Mouse (Mus musculus): ENCODE results near the gene Bcl9l.
A peak's percentile ranks its signal among the peaks of the same experiment; 100 is the strongest.

Gene Bcl9l

DNA sequence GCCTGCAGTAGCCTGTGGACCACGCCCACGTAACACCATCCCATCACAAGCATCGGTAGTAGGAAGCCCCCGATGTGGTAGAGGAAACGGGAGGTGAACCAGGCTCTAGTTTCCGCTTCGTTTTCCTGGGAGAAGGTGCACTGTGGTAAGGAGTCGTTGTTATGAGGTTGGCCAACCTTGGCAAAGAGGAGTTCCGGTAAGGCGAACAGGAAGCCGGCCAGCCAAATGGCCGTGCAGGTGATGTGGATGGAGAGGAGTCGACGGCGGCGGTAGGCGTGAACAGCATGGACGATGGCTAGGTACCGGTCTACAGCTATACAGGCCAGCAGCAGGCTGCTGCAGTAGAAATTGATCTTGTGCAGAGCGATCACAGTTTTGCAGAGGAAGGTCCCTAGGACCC lies 31.0 kb downstream of the Bcl9l start:
- no peak for DNase-seq

DNA sequence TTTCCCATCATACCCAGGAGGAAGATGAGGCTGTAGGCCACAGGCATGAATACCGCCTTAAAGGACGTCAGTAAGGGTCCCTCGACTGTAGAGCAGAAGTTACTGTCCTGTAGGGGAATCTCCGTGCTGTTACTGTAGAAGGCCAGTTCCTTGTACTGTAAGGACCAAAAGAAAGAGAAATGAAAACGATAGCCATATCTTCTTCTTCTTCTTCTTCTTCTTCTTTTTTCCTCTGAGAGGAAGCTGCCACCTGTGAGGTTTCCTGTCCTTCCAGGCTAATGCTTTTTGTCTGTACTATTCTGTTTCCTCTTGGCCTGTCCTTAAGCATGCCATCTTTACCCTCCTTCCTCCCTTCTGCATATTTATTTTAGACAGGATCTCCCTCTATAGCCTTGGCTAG lies 31.5 kb downstream of the Bcl9l start:
- DNase-seq = no peak

DNA sequence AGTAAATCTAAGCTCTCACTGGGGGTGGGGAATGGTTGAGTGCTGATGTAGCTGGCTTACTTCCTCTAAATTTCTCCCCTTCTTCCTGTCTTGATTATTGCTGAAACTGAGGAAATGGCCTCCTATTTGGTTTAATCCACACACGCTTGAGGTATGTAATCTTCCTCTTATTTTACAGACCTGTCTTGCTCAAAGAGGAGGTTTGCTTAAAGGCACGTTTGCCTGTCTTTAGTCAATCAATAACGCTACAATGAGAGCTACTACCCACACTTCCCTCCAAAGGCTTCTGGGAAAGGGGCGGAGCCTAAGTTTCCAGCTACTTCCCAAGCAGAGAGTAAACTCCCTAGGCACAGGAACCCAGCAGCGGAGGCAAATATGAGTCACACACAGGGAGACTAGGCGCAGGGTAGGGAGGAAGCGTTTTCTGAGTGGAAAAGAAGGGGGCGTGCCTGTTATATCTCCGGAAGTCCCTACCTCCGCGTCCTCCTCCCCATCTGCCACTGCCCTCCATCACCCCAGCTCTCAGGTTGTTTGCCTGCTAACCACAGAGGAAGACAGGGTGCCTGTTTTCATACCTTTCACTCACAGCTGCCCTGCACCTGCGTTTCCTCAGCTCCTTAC lies 32.6 kb downstream of the Bcl9l start:
- DNase-seq = peak; percentile 78

DNA sequence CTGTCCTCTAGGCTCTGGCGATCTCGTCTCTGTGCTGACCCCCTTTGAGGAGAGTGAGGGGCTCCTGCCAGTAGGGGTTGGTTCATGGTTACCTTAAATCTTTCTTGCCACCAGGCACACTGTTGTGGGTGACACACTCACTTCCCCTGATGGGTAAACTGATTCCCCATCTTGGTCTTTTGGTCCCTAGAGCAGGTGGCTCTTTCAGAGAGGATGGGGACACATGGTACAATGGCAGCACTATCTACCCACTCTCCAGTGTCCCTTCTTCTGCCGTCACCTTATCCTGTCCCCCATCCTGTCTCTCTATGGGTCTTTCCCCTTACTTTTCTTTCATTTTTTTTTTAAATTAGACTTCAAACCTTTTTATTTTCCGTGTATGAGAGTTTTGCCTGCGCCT lies 33.3 kb downstream of the Bcl9l start:
- DNase-seq = no peak

DNA sequence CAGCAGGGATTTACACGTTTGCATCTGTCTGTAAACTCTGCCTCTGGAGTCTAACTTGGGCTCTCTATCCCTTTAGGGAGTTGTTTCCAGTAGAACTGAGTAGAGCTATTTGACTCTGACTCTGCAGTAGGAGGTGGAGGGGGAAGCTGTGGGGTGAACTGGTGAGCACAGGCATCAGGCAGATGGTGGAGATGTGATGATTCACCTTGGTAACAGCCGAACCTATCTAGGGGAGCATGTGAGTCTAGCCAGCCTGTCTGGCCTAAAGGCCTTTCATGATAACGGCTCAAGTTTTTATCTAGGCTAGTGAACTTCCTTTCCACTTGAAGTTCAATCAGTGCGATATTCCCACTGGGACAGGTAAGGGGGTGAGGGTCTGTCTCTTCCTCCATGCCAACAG lies 34.7 kb downstream of the Bcl9l start:
- no peak for DNase-seq

DNA sequence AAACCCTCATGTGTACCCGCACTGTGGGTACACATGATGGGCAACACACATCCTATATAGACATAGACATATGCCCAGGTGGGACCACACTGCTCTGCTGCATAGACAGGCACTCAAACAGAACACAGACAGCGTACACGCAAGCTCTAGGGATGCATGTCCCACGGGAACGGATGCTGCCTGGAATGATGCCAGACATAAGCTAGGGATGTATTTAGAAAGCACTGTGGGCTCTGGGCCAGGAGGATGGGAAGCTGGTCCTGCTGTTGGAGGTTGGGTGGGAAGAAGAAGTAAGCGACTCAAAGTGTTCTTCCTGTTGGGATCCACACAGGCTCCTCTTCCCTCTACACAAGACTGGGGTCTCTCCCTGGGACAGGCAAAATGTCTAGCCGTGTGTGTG lies 35.4 kb downstream of the Bcl9l start:
- DNase-seq = no peak

DNA sequence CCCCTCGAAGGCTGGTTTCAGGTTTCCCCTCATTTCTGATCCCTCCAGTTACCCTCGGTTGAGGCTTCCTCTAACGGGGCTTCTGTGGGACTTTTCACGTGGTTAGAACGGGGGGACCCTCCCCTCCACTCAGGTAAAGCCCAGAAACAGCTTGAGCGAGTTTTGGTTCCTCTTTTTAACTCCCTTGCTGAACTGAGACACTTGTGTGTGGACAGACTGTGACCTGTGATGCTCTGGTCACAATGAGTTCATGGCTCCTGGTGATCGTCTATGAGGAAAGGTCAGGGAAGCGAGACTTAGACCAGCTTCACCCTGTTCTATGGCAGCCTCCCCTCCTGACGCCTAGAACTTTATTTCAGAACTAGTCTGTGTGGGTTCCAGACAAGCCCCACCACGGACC lies 39.3 kb downstream of the Bcl9l start:
- no peak for DNase-seq

DNA sequence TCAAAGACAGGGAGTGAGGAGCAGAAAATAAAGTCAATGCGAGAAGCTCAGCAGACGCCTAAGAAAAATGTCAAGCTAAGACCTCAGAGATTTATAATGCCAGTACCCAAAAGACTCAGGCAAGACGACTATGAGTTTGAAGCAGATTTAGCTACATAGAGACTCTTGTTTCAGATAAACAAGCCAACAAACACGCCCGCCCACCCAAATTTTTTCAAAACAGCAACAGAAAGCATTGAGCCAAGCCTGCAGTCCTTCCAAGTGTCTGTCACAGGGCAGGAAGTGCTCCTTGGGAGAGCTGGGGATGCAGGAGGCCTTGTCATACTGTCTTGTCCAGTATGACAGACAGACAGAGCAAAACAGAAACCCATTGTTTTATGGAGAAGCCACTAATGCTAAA lies 41.1 kb downstream of the Bcl9l start:
- DNase-seq = no peak

DNA sequence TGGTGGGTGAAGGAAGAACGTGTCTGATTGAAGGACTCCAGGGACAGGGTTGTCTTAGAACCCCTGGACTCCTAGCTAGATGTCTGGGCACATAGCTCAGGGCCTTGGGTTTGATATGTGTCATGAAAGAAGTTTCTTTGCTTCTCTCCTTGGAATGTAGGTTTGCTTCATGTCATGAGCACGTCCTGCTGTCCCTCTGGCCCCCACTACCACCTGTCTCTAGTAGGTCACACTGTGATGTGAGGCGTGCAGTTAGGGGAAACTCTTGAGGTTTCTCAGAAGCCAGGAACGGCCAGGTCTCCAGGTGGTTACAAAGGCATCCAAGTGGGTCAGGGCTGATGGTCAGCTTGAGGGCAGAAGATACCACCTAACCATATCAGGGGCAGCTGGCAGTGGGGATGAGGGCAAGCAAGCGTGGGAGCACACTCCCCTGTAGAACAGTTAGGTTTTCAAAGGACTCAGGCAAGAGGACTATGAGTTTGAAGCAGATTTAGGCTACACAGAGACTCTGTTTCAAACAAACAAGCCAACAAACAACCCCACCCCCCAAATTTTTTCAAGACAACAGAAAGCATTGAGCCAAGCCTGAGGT lies 41.7 kb downstream of the Bcl9l start:
- no peak for DNase-seq

DNA sequence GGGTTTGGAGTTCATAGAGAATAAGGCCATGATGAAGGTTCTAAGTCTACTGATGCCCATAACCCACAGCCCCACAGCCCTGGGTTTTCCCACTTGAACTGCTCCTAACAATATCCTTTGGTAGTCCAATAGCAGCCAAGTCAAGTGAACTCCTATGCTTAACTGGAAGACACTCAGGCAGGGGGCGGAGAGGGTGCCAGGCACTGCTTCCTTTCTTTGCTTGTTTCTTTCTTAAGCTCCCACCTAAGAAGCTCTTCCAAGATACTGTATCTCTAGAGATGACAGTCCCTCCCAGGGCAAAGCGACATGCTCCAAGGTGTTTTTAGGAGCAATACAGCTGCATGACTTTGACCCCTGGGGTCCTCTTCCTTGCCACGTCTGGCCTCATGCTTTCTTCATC lies 42.4 kb downstream of the Bcl9l start:
- DNase-seq = no peak

DNA sequence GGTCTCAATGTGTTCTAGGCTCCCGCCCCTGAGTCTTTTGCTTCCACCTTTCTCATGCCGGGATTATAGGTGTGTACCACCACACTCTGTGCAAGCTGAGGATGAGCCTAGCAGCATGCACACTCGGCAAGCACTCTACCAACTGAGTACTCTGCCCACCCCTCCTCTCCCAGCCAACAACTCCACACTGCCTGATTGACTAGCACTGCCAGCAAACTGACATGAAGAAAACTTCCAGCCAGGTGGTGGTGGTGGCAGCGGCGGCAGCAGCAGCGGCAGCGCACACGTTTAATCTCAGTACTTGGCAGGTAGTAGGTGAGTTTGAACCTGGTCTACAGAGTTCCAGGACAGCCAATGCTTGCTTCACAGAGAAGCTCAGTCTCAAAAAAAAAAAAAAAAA lies 43.0 kb downstream of the Bcl9l start:
- DNase-seq = no peak

DNA sequence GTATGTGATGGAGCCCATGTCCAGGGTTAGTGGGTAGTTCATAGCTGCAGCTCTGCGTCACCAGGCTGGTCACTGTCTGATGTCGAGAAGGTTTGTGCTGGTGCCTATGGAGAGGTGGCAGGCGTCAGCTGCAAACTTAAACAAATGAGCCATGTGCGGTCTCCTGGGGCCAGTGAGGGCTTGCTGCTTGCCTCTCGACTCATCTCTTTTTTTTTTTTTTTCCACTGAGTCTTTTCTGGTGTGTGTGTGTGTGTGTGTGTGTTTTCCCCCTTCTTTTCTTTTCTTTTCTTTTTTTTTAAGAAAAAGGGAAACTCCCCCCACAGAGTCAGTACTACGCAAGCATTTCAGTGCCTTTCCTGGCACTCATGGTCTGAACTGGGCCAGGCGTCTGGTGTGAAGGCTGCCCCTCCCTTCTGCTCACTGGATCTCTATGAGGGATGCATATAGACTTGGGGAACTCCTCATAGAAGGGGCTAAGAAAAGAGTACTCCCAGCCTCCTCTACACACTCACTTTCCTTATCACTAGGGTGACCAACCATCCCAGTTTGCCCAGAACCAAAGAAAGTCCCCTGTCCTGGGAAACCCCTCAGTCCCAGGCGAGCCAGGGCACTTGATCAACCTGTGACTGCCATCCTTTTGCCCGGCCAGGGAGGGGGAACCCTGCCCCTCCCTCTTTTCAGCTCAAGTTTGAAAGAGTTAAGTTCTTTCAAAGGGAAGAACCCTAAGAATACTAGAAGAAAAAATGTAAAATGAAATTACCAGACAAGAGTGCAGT lies 43.9 kb downstream of the Bcl9l start:
- no peak for DNase-seq

DNA sequence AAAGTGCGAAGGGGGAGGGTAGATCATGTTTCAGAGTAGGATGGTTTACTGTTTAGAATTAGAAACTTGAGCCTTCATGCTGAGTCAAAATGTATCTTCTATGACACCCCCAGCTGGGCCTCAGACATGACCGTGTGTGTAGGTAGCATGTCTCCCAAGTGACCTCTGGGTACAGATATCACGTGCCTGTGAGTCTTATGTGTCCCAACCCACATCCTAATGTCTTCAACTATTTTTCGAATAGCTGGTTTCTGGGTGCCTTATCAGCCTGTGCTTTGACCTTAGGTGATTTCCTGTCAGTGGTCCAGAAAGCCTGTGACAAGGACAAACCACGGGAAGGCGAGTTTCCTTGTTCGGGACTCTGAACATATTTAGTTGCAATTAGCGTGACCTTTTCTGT lies 45.7 kb downstream of the Bcl9l start:
- DNase-seq = no peak

DNA sequence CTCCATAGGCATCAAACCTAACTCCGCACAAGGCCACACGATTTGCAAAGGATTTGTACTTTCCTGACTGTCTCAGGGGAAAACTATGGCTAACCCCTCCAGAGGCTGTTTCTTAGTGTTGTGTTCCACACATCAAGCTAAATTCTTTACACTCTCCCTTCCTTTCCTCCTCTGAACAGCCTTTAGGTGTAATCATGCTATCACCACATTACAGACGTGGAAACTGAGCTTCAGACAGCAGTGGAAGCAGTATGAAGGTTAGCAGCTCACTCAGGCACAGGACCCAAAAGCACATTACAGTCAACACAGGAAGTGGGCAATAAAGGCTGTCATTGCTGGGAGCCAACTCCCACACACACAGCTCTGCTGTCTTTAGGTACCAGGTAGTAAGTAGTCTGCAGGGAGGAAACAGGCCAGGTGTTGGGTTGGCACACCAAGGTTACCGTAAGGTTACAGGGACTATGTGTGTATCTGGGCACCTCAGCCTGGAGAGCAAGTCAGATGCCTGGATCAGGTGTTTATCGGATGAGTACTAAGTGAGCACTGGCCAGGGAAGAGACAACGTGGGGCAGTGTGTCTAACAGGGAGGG lies 50.5 kb downstream of the Bcl9l start:
- DNase-seq = no peak

DNA sequence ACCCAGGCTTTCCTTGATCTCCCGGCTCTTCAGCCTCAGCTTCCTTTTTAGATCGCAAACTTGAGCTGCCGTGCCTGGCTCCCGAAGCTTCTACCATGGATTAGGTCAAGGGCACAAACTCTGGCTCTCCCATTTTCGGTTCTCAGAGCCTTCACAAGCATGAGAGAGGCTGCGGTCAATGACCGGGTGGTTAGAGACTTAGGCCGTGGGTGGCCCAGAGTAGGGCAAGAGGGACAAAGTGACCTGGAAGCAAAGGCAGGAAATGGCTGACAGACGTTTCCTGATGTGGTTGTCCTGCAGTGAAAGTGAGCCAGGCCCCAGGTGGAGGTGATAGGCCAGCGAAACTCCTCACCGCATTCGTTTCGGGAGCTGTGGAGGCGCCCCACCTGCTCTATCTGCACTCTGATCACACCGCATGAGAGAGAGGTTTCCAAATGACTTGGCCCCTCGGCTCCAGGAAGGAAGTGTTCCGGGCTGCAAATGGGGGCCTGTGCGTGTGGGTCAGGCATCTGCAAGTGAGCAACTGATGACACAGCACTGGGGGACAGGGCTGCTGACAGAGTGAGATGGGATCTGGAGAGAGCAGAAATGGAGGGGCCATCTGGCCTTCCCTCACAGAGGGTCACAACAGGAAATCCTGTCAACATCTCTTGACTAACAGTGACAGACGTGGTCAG lies 55.1 kb downstream of the Bcl9l start:
- DNase-seq = no peak

DNA sequence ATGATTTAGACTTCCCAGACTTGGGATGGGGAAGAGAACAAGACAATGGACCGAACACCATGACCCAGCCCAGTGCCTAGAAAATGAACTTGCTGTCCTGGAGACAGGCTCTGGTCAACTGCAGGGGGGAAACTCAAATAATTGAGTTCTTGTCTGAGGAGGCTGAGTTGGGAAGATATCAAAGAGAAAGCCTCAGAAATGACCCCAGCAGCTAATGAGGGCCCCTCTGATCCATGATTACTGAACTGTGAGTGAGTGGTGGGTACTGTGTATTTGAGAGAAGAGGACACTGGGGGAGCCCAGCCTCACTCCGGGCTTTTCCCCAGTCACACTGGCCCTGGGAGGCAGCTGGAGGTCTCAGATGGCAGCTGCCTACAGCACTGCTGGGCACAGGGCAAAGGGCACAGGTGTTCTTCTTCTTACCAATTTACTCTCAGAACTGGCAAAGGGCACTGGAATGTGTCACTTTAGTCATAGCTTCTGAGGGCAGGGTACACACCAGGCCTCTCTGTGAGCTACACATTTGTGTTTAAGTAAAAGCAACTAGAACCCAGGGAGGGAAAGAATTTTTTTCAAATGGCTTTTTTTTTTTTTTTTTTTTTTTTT lies 57.3 kb downstream of the Bcl9l start:
- DNase-seq = no peak

DNA sequence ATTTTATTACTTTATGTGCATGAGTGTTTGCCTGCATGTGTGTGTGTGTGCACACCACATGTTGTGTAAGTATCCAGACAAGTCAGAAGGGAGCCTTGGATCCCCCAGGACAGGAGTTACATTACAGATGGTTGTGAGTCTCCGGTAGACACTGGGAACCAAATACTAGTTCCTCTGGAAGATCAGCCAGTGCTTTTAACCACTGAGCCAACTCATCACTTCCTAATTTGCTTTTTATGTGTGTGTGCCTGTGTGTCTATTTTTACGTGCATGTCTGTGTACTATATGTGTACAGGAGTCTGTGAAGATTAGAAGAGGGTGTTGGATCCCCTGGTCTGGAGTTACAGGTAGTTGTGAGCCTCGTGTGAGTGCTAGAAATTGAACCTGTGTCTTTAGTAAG lies 58.1 kb downstream of the Bcl9l start:
- no peak for DNase-seq

DNA sequence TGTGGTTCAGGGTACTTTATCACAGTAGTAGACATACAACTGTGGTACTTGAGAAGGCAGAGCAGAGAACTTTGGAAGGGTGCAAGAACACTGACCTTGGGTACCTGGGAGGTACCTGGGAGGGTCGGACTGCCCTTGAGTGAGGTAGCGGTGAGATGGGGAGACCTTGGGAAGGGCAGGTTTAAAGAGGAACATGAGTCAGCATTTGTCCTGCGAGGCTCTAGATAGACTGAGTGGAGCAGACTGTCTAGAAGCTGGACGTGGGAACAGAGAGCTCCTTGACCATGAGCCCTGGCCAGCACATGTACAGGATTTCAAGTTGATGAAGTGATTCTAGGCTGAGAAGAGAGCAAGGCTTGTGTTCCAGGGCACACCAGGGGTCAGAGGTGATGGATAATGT lies 59.7 kb downstream of the Bcl9l start:
- no peak for DNase-seq

DNA sequence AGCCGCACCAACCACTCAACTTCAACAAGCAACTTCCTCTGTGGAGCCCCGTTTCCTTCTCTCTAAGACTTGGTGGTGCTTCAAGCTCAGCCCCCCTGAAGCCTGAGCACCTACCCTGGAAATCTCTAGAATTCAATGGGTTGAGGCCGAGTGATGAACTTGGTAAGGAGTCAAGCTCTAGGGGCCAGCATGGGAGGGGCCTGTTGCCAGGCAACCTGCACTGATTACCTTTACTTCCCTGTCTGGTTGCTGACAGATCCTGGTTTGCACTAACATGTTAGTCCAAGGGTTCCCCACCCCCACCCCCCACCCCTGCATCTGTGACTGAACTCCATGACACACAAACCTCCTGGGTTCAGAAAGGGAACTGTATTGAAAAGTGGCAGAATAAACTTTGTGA lies 62.4 kb downstream of the Bcl9l start:
- DNase-seq = no peak

DNA sequence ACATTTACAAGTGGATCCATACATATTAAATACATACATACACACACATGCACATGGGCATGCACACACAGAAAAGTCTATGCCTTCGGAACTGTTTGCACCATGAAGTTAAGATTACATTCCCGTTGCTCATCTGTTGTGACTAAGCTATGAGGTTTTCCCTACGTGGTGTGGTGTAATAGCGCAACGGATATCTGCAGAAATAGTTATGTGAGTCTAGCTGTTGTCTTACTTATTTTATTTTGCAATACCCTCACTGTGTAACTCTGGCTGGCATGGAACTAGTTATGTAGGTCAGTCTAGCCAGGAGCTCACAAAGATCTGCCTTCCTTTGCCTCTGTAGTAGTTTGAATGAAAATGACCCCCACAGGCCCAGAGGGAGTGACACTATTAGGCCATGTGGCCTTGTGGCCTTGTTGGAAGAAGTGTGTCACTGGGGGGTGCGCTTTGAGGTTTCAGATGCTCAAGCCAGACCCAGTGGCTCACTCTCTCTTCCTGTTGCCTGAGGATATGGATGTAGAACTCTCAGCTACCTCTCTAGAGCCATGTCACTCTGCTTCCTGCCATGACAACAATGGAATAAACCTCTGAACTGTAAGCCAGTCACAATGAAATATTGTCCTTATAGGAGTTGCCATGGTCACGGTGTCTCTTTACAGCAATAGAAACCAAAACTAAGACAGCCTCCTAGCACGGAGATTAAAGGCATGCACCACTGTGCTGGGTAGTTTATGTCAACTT lies 66.0 kb downstream of the Bcl9l start:
- no peak for DNase-seq

DNA sequence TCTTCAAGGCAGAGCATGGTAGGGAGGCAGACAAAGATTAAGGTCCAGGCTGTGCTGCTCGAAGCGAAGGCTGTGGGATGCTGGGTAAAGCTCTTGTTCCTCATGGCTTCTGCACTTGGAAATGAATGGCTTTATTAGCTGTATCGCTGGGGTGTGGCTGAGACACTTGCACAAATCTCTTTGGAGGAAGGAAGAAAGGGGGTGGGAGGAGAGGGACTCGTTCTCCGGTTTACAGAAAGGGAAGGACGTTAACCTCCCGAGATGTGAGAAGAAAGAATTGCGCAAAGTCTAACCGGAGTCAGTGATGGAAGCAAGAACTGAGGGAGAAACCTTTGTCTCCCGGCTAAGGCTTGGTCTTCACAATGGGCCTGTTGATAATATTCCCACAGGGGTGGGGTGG lies 68.5 kb downstream of the Bcl9l start:
- no peak for DNase-seq

DNA sequence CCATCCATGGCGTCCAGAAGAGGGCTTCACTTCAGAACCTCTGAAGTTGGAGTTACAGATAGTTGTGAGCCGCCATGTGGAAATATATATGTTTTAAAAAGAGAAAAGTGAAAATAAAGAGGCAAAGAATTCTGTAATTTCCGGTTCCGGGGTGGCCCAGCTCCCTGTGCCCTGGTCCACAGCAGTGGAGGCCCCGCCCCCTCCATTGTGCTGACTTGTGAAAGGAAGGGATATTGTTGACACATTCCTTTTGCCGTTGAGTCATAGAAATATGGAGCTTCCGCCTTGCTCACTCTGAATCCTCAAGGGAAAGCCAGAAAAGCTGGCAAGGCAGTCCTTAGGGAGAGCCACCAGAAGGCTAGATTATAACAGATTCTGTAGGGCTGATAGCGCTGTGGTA lies 69.5 kb downstream of the Bcl9l start:
- DNase-seq = no peak
